Mouse (Mus musculus): ENCODE measurements around the gene Nfe2l3. TPM values are rescaled to one million over a fixed set of nuclear protein-coding genes. Genes with fewer than 3 reads are reported as not detected.
"Not testable (repeated sequence)": the region's sequence is repeated elsewhere in the genome, so short reads cannot be mapped to it uniquely, and the experiment has no call there.

The Nfe2l3 gene
- total RNA-seq, 2 experiments from 2014 or later = 3.0 to 4.6 TPM

DNA sequence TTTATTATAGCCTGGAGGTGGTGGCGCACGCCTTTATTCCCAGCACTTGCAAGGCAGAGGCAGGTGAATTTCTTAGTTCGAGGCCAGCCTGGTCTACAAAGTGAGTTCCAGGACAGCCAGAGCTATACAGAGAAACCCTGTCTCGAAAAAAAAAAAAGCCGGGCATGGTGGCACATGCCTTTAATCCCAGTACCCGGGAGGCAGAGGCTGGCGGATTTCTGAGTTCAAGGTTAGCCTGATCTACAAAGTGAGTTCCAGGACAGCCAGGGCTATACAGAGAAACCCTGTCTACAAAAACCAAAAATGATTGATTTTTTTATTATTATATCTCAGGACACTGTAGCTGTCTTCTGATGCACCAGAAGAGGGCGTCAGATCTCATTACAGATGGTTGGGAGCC lies 52.1 kb downstream of the Nfe2l3 start:
- DNase-seq (ENCODE audit: low spot score in 2 of 2) = not testable (repeated sequence)

DNA sequence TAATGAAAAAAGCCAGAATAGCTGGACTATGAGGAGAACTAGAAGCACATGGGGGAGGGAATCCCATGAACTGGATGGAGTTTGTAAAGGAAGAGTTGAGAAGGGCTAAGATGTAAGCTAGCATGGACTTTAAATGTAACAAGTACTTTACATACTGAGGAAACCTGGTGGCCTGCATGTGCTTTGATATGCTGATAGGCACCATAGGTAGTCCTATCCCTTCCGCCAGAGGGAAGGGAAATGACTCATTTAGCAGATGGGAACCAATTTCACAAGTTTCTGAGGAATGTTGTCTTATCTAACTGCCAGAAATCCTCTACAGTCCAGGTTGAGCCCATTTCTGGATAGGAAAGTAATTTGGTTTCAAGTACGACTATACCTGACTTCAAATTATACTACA lies 53.2 kb downstream of the Nfe2l3 start:
- DNase-seq (ENCODE audit: low spot score in 2 of 2) = no peak

DNA sequence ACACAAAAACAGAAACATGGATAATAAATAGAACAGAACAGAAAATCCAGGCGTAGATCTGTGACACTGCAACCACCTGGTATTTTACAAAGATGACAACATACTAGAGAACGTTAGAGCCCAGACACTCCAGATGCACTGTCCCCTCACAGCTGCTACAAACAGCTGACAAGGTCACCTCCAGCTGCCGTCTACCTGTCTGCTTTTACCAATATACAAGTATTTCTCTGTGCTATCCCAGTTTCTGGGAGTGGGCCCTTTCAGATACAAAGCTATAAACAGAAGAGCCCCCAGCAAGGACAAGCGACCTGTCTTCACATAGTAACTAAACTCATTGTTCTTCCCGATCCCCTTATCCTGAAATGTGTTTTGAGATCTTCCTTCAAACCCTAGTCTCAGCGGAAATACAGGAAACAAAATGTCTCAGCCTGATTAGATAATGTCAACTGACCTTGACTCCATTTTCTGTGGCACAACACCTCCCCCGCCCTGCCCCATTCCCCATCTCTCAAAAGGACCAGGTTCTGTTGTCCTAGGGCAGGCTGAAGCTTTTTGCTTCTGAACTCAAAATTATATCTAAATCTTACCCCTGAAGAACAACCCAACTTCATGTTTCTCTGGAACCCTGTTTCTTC lies 53.7 kb downstream of the Nfe2l3 start:
- no peak for DNase-seq (ENCODE audit: low spot score in 2 of 2)

DNA sequence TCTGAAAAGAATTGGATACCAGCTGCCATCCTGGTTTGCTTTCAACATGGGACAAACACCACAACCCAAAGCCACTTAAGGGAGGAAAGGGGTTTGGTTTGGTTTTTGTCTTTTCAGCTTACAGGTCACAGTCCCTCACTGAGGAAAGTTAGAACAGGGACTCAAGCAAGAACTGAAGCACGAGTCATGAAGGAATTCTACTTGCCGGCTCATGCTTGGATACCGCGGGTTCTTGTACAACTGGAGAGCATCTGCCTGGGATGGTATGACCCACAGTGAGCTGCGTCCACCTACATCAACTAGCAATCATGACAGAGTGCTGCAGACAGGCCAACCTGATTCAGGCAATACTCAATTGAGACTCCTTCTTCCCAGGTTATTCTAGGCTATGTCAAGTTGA lies 54.3 kb downstream of the Nfe2l3 start:
- DNase-seq (ENCODE audit: low spot score in 2 of 2) = no peak

DNA sequence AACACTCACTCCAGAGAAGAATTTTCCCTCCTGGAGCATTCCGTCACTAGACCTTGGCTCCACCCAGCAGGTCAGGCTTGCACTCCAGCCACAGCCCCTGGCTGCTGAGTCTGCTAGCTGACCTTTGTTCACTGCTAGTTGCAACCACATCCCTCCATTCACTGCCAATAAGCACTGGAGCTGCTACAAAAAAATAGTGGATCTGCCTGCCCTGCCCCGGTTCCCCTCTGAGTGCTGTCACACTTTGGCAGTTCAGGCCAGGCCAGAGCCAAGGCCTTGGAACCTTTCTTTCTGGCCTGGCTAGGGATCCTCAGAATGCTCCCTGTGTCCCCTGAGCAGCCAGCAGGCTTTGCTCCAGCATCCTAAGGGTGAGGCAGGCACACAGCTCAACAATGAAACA lies 57.3 kb downstream of the Nfe2l3 start:
- DNase-seq (ENCODE audit: low spot score in 2 of 2) = no peak

DNA sequence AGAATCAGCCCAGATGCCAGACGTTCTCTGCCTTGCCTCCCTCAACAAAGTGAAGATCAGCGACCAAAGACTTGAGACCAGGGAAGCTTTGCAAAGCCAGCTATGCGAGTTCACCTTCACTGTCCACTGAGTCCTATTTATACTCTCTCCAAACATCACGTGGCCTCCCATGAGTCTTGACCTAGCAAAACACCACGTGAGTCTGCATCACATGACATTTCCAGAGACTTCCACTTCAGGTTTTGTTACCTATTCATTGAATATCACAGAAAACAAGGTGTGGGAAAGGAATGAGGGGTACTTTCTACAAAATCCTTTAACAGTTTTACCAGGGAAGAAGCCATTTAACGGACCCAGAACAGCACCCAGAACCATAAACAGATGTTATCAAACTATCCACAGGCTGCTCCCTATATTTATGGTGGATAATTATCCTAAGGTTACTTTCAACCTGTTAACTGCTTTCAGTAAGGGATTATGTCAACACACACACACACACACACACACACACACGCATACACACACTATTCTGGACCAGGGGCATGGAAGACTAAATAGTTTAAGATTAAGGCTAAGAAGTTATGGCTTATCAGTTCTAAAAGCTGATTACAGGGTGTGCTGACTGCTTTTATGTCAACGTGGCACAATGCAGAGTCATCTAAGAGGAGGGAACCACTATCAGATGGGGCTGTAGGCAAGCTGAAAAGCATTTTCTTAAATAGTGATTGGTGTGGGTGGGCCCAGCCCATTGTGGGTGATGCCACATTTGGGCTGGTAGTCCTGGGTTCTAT lies 65.0 kb downstream of the Nfe2l3 start:
- DNase-seq (ENCODE audit: low spot score in 2 of 2) = no peak

DNA sequence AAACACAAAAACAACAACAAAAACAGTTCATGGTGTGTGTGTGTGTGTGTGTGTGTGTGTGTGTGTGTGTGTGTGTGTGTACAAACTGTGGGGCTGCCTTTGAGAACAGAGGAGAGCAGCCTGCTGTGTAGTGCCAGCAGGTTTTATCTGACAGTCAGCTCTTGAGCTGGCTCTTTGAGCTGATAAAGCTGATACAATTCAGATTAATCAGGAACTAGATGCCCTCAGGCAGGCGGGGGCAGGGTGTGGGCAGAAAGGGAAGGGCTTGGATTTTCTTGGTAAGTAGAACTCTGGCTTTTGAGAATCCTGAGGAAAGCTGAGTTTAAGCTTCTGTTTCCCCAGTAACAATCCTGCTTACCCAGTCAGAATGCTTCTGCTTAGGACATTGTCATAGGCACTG lies 73.2 kb downstream of the Nfe2l3 start:
- no peak for DNase-seq (ENCODE audit: low spot score in 2 of 2)

DNA sequence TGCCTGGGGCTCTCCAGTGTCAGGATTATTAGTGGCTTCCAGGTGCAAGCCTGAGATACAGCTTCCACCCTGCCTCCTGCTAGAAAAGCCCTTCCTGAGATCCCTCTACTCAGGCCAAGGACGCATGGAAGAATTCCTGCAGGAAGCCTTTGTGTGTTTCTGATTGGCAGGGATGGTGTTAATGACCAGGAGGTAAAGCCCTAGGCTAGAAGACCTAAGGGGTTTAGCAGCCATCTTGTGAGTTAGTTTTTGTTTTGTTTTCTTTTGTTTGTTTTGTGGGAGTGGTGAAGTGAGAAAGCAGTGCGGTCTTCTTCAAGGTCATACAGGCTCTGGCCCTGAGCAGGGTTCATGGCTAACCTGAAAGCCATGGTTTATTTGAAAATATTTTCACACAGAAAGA lies 75.1 kb downstream of the Nfe2l3 start:
- no peak for DNase-seq (ENCODE audit: low spot score in 2 of 2)

Other genes starting within 250 kb of the Nfe2l3 start
- 100 to 1,000 TPM; 544 to 550 TPM for gene Hnrnpa2b1, start 37.2 kb downstream of the Nfe2l3 start, total RNA-seq (2021)
- 100 to 1,000 TPM; 158 to 160 TPM for gene Cbx3, start 37.7 kb downstream of the Nfe2l3 start, total RNA-seq (2021)
- gene Snx10, start 91.2 kb downstream of the Nfe2l3 start, total RNA-seq (2021) = 100 to 1,000 TPM; 116 to 117 TPM

All from layer of hippocampus, postnatal 14 days (tissue).